In genomic region chr2:132903498-132903897, GRCm38 (mm10) we compare ENCODE assay signal across 9 mouse cellular contexts. TPM values are rescaled to one million over a fixed set of nuclear protein-coding genes. Genes with fewer than 3 reads are reported as not detected.
A peak's percentile ranks its signal among the peaks of the same experiment; 100 is the strongest.
DNase-seq lines count a peak whose midpoint lies in the region; ATAC-seq lines count a peak whose summit lies in the region.
"Had no signal": no experiment of that assay in that cellular context is flagged by ENCODE, and none has a peak within 500 bp of the region (broad histone marks: within the 10 kb centered on the region; RNA-seq: fewer than 3 reads in every experiment).

No protein-coding gene starts in this region.

- DNase-seq in ovary, adult 18-20 months (ENCODE audit: low spot score) = peak; percentile 49
- no peak for DNase-seq in ovary, postnatal 36 days (ENCODE audit: low spot score)
- DNase-seq in brain, adult 2 months (ENCODE audit: low read depth, low spot score) = peak; percentile 81
- peak; percentile 84 for DNase-seq in hindbrain, embryonic 14.5 days (ENCODE audit: low spot score)
- peak; percentile 48 to 68 for DNase-seq in layer of hippocampus, postnatal 10 days (ENCODE audit: low spot score in 2 of 2)
- DNase-seq in lung, postnatal 36 days = peak; percentile 71
- DNase-seq in skeletal muscle tissue, adult 2 months (ENCODE audit: low read depth, low spot score) = peak; percentile 13

- H3K27ac ChIP-seq in embryonic facial prominence, embryonic 13.5 days = no peak overlapping the region
- no peak overlapping the region for H3K27ac ChIP-seq in hindbrain, embryonic 14.5 days
- H3K27ac ChIP-seq: limb, embryonic 15.5 days had no signal

- 38% methylated on average over 3 of the region's 3 CpGs for WGBS in embryonic facial prominence, embryonic 13.5 days
- WGBS in hindbrain, embryonic 14.5 days = 39% methylated on average over 3 of the region's 3 CpGs

- no peak overlapping the region for H3K4me2 ChIP-seq in embryonic facial prominence, embryonic 13.5 days
- H3K4me2 ChIP-seq in hindbrain, embryonic 14.5 days (replicated peaks) = no peak overlapping the region
- H3K4me2 ChIP-seq: limb, embryonic 15.5 days had no signal

- H3K4me3 ChIP-seq in embryonic facial prominence, embryonic 13.5 days = no peak overlapping the region
- no peak overlapping the region for H3K4me3 ChIP-seq in hindbrain, embryonic 14.5 days (replicated peaks; ENCODE audit: low read length)
- H3K4me3 ChIP-seq: limb, embryonic 15.5 days had no signal

- 0 out of 2 replicates have a peak, but pooled peaks cover 2% of the 10 kb centered on the region for H3K27me3 ChIP-seq in embryonic facial prominence, embryonic 13.5 days
- no peaks in the 10 kb centered on the region for H3K27me3 ChIP-seq in hindbrain, embryonic 14.5 days (ENCODE audit: control insufficient read depth, insufficient read depth, low read length)
- H3K27me3 ChIP-seq: limb, embryonic 15.5 days had no signal

- ATAC-seq in embryonic facial prominence, embryonic 13.5 days (ENCODE audit: insufficient number of reproducible peaks, insufficient read depth, low FRiP score, low TSS enrichment, low read depth) = 0 out of 2 replicates have a peak, but pooled peaks have one; percentile 43
- ATAC-seq in hindbrain, embryonic 14.5 days (ENCODE audit: low FRiP score) = peak; percentile 53; the same call in 1 of the 2 replicates

- H3K9me3 ChIP-seq in embryonic facial prominence, embryonic 13.5 days = no peaks in the 10 kb centered on the region
- no peaks in the 10 kb centered on the region for H3K9me3 ChIP-seq in hindbrain, embryonic 14.5 days (ENCODE audit: control insufficient read depth, low read length)
- H3K9me3 ChIP-seq: limb, embryonic 15.5 days had no signal

- no peaks in the 10 kb centered on the region for H3K4me1 ChIP-seq in embryonic facial prominence, embryonic 13.5 days
- H3K4me1 ChIP-seq in hindbrain, embryonic 14.5 days (replicated peaks; ENCODE audit: control insufficient read depth, insufficient read depth, low read length) = no peaks in the 10 kb centered on the region
- H3K4me1 ChIP-seq: limb, embryonic 15.5 days had no signal

- no peak overlapping the region for H3K9ac ChIP-seq in embryonic facial prominence, embryonic 13.5 days
- H3K9ac ChIP-seq in hindbrain, embryonic 14.5 days = no peak overlapping the region
- H3K9ac ChIP-seq: limb, embryonic 15.5 days had no signal

- H3K36me3 ChIP-seq in embryonic facial prominence, embryonic 13.5 days = no peaks in the 10 kb centered on the region
- H3K36me3 ChIP-seq in hindbrain, embryonic 14.5 days (replicated peaks; ENCODE audit: control insufficient read depth, insufficient read depth) = no peaks in the 10 kb centered on the region
- H3K36me3 ChIP-seq: limb, embryonic 15.5 days had no signal

RNA-seq across cellular contexts. Expression of gene Lrrn4, which starts 22.8 kb away (rescaled TPM):
- 0.22 and 0.32 TPM in 2 replicates for polyA plus RNA-seq in embryonic facial prominence, embryonic 13.5 days (2015; fragmentation: Nextera tagmentation; extraction: Ambion mirVana)
- polyA plus RNA-seq in hindbrain, embryonic 14.5 days (2014; fragmentation: Nextera tagmentation; extraction: Ambion mirVana) = 0.39 and 0.51 TPM in 2 replicates
- total RNA-seq in layer of hippocampus, postnatal 10 days (2021) = 1 to 10 TPM; 1.2 TPM

RNA-seq across cellular contexts. Expression of gene Fermt1, which starts 42.2 kb away (rescaled TPM):
- 24.9 and 27.0 TPM in 2 replicates for polyA plus RNA-seq in embryonic facial prominence, embryonic 13.5 days (2015; fragmentation: Nextera tagmentation; extraction: Ambion mirVana)
- not detected in 2 replicates for polyA plus RNA-seq in hindbrain, embryonic 14.5 days (2014; fragmentation: Nextera tagmentation; extraction: Ambion mirVana)
- under 1 TPM; 0.18 to 0.47 TPM for total RNA-seq in layer of hippocampus, postnatal 10 days (2021)

RNA-seq across cellular contexts. Expression of gene Crls1, which starts 57.0 kb away (rescaled TPM):
- polyA plus RNA-seq in embryonic facial prominence, embryonic 13.5 days (2015; fragmentation: Nextera tagmentation; extraction: Ambion mirVana) = 10.5 and 15.6 TPM in 2 replicates
- polyA plus RNA-seq in hindbrain, embryonic 14.5 days (2014; fragmentation: Nextera tagmentation; extraction: Ambion mirVana) = 19.0 and 19.1 TPM in 2 replicates
- 10 to 100 TPM; 35.5 to 36.8 TPM for total RNA-seq in layer of hippocampus, postnatal 10 days (2021)

Comparison
In these comparisons a context has a peak if more than half of its experiments do, and no peak if none do; other contexts are left out.
1. RNA of gene Fermt1, which starts 42.2 kb away (polyA plus RNA-seq): 24.9 to 27.0 TPM in embryonic facial prominence, embryonic 13.5 days; not detected in hindbrain, embryonic 14.5 days; every median in the first group is over 10 times any median in the second.